Mouse (Mus musculus): Measurements from ENCODE around the gene Mettl17.

The Mettl17 gene

DNA sequence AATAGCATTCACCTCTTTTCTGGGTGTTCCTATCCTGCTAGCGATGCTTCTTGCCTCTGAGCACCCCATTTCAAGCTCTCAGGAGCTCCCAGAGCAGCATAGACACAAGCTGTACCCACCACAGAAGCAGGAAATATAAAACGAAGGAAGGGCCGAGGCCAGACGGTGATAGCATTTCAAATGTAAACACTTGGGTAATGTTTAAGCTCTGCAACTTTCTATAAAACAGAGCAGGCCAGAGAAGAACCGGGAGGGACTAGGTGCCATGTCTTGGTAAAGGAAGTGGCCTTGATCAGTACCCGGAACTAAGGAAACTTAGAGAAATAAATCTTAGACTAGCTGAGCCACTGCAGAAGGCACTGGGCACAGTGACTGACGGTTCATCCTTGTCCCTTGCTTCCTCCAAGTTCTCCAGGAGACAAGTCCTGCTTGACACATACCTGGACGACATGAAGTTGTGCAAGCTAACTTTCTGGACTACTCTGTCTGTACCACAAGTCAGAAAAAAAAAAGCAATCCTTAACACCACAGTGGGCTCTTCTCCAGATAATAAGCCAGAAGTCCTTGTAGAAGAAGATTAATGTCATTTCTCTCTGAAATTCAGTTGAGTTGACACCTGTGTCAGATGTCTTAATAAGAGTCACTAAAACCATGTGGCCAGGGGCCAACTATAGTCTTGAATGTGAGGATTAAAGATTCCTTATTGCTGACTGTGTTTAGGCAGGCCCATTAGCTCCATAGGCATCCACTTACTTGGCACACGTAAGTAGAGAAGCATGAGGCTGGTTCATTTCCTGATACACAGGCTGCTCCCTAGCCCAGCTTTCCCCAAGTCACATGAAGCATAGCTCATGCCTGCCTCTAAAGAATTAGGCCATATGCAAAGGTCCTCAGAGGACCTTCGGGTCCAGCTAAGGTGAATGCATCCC lies 47.7 kb downstream of the Mettl17 start:
- DNase-seq = no peak

DNA sequence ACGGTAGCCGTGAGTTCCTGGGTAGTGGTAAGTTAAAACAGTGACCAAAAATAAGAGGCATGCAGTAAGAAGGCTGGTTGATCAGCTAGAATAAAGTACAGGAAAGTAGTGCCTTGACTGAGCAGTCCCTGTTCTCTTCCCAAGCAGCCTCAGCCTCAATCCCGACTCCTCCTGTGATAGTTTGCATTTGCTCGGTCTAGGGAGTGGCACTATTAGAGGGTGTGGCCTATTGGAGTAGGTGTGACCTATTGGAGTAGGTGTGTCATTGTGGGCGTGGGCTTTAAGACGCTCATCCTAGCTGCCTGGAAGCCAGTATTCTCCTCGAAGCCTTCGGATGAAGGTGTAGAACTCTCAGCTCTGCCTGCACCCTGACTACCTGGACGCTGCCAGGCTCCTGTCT lies 54.4 kb downstream of the Mettl17 start:
- no peak for DNase-seq

DNA sequence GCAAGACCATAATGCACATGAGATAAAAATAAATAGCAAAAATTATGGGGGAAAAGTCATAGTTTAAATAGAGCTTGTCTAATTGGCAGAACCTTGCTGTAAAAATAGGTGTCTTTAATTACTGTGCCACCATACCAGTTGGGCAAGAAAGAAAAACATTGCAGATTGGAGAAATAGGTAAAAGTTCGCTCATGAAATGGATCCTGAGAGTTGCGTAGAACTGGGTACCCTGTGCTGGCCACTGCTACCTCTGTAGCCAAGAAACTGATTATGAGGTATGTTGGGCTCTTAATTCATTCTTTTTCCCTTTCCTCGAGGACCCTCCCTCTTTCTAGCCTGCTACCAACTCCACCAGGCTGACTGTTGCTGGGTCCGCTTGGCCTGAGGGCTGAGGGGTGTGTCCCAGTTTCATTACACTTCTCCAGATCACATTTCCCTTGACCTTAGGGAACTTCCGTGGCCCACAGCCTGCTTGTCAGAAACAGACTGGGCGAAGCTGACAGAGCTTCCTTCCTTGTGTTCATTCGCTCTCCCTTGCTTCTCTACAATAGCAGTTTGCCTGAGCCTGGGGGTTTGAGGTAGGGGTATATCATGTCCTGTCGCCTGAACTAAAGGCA lies 56.4 kb downstream of the Mettl17 start:
- no peak for DNase-seq

DNA sequence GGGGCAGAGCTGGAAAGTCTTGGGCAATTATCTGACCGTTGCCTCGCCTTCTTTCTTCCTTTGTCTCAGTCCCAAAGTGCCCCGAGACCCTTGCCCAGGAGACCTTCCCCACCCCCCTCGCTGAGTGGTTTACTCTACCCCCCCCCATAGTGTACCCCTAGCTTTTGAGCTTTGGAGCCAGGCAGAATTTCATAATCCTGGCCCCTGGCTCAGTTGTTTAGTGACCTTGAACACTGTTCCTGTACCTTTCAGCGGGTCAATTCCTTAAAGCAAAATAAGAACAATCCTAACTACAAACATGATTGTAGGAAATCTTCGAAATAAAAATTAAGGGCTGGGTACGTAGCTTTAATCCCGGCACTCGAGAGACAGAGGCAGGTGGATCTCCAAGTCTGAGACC lies 56.9 kb downstream of the Mettl17 start:
- no peak for DNase-seq

DNA sequence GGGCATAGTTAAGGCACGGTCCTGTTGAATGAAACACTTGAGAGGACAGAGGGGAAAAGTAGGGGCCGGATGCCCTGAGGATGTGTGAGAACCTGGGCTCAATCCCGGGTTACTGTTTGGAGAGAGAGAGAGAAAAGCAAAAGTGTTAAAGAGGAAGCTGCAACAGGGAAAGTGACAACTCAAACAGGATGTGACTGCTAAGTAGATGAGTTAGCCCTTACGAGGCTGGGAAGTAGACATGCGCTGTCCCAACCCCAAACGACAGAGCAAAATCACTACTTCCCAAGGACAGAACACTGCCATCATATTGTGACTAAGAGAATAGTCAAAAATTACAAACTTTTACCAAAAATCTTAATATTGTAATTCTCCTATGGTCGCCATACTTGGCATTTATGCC lies 57.6 kb downstream of the Mettl17 start:
- DNase-seq = no peak

Measured in cerebellum, adult 9-11 months (tissue).